Mouse (Mus musculus) small intestine, adult 2 months (tissue): ENCODE measurements around the gene Stra6. TPM values are rescaled to one million over a fixed set of nuclear protein-coding genes. Genes with fewer than 3 reads are reported as not detected.

Experiments
- H3K27ac ChIP-seq: fragments of 200-500 bp; 2 replicates; pipeline ENCODE4 v1.5.1; 2012; ENCODE audit warnings: low read depth, low read length, control low read depth, inconsistent platforms; ENCODE audit not compliant: insufficient read depth
- H3K27me3 ChIP-seq: fragments of 200-500 bp; 2 replicates; pipeline ENCODE4 v1.6.1; 2012; ENCODE audit warnings: mild to moderate bottlenecking, moderate library complexity, low read length, inconsistent platforms; ENCODE audit not compliant: control insufficient read depth, insufficient read depth
- H3K36me3 ChIP-seq: fragments of 200-500 bp; 2 replicates; pipeline ENCODE4 v1.6.1; 2012; ENCODE audit warnings: mild to moderate bottlenecking, low read length, control low read depth, inconsistent platforms; ENCODE audit not compliant: control insufficient read depth, insufficient read depth
- H3K4me1 ChIP-seq: fragments of 200-500 bp; 2 replicates; pipeline ENCODE4 v1.6.1; 2012; ENCODE audit warnings: low read length, inconsistent platforms, mixed read lengths; ENCODE audit not compliant: control insufficient read depth, insufficient read depth, insufficient read length
- H3K4me3 ChIP-seq: fragments of 200-500 bp; 2 replicates; pipeline ENCODE4 v1.5.1; 2012; ENCODE audit warnings: low read depth, mild to moderate bottlenecking, control low read depth, inconsistent platforms, low read length, moderate library complexity
- CTCF ChIP-seq: fragments of 200-500 bp; IDR thresholded peaks from 2 replicates; pipeline ENCODE4 v1.5.1; 2012; ENCODE audit warnings: low read depth, mild to moderate bottlenecking, control low read depth, inconsistent platforms, low read length, moderate library complexity, mixed read lengths; ENCODE audit not compliant: insufficient replicate concordance, insufficient read length; ENCODE audit errors: extremely low read depth
- POLR2A ChIP-seq: fragments of 200-500 bp; IDR thresholded peaks from 2 replicates; pipeline ENCODE4 v1.6.1; 2012; ENCODE audit warnings: low read depth, mild to moderate bottlenecking, control low read depth, inconsistent platforms, low read length, moderate library complexity
- WGBS: fragments of 180-500 bp; shearing (Covaris S2); methylation state at CpG from one replicate; pipeline ENCODE4 v1.1.7; 2018; 5-methylcytosine and 5-hydroxymethylcytosine counted together
- polyA plus RNA-seq: library from polyadenylated mRNA; depleted of rRNA; stranded (reverse); fragments of >200 nt; gene quantifications from 2 replicates; pipeline ENCODE4 v1.2.3, GENCODE M21; 2012

Gene Stra6
- polyA plus RNA-seq, 1 experiment, result 1.7 TPM

DNA sequence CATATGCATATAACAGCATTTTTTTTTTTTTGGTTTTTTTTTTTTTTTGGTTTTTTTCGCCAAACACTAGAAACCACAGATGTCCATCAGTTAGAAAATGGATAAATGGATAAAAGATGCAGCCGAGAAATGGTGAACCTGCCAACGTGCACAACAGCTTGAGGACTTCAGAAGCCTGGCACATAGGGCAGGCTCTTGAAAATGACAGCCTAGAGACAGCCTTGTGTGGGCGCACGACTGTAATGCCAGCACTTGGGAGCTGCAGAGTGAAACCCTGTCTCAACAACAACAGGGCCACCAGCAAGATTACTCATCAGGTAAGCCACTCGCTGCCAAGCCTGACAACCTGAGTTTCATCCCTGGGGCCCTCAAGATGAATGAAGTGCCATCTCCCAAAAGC is 105.8 kb downstream of the Stra6 start:
- WGBS, result 85% methylated on average over 6 of the region's 6 CpGs
- no peak for TF ChIP-seq POLR2A

DNA sequence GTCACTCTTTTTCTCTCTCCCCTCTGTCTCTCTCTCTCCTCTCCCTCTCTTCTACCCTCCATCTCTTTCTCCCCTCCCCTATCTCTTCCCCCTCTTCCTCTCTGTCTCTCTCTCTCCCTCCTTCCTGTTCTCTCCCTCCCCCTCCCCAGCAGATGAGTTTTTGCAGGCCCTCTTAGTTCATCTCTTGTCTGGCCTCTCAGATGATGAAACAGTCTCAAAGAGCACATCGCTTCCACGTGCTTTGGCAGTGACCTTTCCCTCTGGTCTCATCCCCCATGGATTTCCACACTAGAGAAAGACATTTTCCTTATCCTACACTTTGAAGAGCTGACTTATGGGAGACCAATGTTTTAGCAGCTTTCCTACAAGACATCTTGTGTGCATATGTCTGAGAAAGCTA is 109.3 kb downstream of the Stra6 start:
- Histone ChIP-seq H3K36me3 (no peaks in the 10 kb centered on the region), H3K4me3 (no peak overlapping the region), H3K4me1 (no peaks in the 10 kb centered on the region), H3K27me3 (no peaks in the 10 kb centered on the region; the same call in 1 of the 2 replicates), H3K27ac (no peak overlapping the region)
- TF ChIP-seq POLR2A, result no peak
- no peak for TF ChIP-seq CTCF
- WGBS, result 72% methylated on average over 2 of the region's 2 CpGs

More for the DNA sequence above, 105.8 kb downstream of the Stra6 start:
- H3K4me3 ChIP-seq, result no peak overlapping the region
- no peaks in the 10 kb centered on the region for H3K4me1 ChIP-seq
- no peak overlapping the region for H3K27ac ChIP-seq
- H3K27me3 ChIP-seq, result no peaks in the 10 kb centered on the region; the same call in 1 of the 2 replicates
- H3K36me3 ChIP-seq, result no peaks in the 10 kb centered on the region

DNA sequence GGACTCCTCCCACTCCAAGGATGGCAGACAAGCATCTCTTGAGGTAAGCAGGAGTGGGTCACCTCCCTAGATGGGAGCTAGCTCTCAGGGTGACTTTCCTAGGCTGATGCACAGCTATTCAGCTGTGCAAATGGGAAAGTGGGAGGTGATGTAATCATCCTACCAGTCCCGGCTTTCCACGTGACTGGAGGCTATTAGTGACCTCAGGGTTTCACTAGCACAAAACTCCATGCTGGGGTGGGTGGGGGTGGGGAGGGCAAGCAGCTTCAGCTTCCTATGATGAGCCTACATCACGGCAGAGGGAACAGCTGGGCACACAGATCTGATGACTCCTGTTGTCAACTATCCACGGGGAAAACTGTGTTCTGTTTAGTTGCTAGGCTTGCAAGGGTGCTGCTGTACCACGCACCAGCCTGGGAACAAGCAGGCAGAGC is 111.2 kb downstream of the Stra6 start:
- Histone ChIP-seq H3K27ac (no peak overlapping the region), H3K27me3 (no peaks in the 10 kb centered on the region; the same call in 1 of the 2 replicates), H3K4me1 (no peaks in the 10 kb centered on the region), H3K36me3 (no peaks in the 10 kb centered on the region), H3K4me3 (no peak overlapping the region)
- TF ChIP-seq POLR2A (no peak), CTCF (no peak)
- WGBS, result 39% methylated on average over 5 of the region's 5 CpGs

DNA sequence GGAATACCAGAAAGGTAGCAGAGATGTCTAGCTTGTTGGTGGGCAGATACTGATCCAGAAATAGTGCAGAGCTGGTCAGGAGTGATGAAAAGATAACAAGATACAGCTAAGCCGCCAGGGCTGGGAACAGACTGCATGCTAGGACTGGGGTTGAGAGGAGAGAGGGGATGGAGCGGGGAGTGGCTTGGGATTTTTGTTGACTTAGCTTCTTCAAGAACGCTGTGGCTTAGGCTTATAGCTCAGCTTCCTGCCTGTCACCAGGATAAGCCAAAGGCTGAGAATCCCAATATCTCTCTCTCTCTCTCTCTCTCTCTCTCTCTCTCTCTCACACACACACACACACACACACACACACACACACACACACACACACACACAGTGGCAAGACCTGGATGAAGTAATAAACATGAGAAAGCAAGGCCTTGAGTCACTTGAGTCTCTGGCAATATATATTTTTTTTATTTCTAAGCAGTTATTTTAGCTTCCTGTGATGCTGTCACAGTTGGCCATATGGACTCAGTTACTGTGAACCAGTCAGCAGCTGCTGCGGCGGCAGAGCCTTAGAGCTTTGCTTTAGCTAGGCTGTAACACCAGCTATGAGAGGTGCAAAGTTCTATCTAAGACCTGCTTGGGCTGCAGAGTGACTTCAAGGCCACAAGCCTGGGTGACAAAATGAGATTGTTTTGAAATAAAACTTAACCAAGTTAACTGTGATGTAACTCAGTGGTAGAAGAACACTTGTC is 112.3 kb downstream of the Stra6 start:
- H3K27me3 ChIP-seq, result no peaks in the 10 kb centered on the region; the same call in 1 of the 2 replicates
- no peaks in the 10 kb centered on the region for H3K36me3 ChIP-seq
- 40% methylated on average over 5 of the region's 5 CpGs for WGBS
- TF ChIP-seq CTCF (no peak), POLR2A (no peak)
- H3K4me3 ChIP-seq, result no peak overlapping the region
- no peaks in the 10 kb centered on the region for H3K4me1 ChIP-seq
- no peak overlapping the region for H3K27ac ChIP-seq

DNA sequence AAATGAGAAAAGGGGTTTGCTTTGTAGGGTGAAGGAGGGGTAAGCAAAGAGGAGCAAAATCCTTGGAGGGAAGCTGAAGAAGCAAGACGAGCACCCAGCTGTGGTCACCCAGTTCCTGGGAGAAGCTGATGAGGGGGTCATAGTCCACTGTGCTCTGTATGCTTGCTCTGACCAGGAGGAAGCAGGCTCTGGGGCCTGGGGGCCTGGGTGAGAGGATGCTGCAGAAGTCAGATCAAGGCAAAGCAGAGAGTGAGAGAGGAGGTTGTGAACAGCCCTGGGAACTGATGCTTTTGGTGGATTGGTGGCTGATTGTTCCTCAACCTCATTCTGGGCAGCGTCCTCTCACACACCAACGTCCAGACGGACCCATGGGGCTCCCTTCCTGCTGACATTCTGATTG is 113.6 kb downstream of the Stra6 start:
- Histone ChIP-seq H3K27me3 (no peaks in the 10 kb centered on the region; the same call in 1 of the 2 replicates), H3K4me1 (no peaks in the 10 kb centered on the region), H3K36me3 (no peaks in the 10 kb centered on the region), H3K4me3 (no peak overlapping the region), H3K27ac (no peak overlapping the region)
- 61% methylated on average over 4 of the region's 4 CpGs for WGBS
- TF ChIP-seq CTCF (no peak), POLR2A (no peak)

DNA sequence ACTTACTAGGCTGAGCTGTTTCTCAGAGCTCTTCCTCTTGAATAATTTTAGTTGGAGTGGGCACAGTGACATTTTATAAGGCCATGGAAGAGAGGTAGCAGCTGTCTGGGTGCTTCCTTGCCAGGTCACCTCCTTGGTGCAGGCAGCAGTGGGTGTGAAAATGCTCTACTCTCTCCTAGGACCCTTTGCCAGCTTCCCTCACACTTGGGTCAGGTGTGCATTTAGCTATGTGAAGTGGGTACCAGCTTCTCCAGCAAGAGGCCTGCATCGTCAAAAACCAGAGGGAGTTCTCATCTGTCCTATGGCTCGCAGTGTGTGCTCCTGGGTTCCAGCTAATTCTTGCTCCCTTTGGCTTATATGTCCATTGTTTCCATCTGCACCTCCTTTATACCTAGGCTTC is 115.8 kb downstream of the Stra6 start:
- Histone ChIP-seq H3K27ac (no peak overlapping the region), H3K27me3 (no peaks in the 10 kb centered on the region), H3K36me3 (no peaks in the 10 kb centered on the region), H3K4me1 (no peaks in the 10 kb centered on the region), H3K4me3 (no peak overlapping the region)
- no peak for TF ChIP-seq POLR2A
- no peak for TF ChIP-seq CTCF
- WGBS, result 93% methylated on average over 2 of the region's 2 CpGs

DNA sequence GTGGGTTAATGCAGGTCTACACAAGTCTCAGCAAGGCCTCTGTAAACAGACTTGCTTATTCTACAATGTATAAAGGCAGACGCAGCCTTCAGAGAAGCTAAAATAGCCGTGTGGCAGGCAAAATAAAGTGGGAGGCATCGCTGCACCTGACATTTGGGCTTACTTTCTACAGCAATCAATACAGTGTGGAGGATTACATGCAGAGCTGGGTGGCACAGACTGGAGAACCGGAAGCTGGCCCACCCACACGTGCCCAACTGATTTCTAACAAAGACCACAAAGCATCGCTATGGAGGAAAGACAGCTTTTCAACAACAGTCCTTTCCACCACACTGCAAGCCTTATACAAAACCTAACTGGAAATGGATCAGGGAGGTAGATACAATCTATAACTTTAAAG is 120.9 kb downstream of the Stra6 start:
- Histone ChIP-seq H3K36me3 (no peaks in the 10 kb centered on the region), H3K4me3 (no peak overlapping the region), H3K27ac (no peak overlapping the region), H3K27me3 (0 out of 2 replicates have a peak, but pooled peaks cover 2% of the 10 kb centered on the region), H3K4me1 (no peaks in the 10 kb centered on the region)
- TF ChIP-seq POLR2A, result no peak
- no peak for TF ChIP-seq CTCF
- WGBS, result 70% methylated on average over 6 of the region's 6 CpGs
